Mouse (Mus musculus) lung, adult 18-20 months (tissue): ENCODE data around the gene Klrc3.
"Not testable (repeated sequence)": the region's sequence is repeated elsewhere in the genome, so short reads cannot be mapped to it uniquely, and the experiment has no call there.

Experiments used
- DNase-seq, 2 experiments: peaks; one replicate each; pipeline ENCODE4 v3.0.0; 2022; ENCODE audit warnings: mixed read lengths in 2 of 2

The Klrc3 gene

DNA sequence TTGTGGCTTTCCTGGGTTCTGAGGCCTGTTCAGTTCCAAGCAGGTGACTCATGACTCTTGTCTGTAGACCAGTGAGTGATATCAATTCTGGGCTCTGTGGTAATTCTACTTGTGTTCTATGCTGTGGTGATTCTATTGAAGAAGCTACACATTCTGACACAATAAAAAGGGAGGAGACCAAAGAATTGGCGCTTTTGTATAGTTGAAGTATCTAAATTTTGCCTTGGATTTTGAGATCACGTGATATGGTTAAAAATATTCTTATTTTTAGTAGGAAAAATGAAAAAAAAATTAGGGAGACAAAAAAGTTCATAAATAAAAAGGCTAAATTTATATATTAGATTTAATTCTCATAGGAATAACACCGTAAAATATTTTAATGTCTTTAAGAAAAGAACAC lies at the start of gene Klrc3:
Klrc3 (minus strand) TSS at position 101 of the 400 bp plus-strand sequence.
- not testable (repeated sequence) for DNase-seq

DNA sequence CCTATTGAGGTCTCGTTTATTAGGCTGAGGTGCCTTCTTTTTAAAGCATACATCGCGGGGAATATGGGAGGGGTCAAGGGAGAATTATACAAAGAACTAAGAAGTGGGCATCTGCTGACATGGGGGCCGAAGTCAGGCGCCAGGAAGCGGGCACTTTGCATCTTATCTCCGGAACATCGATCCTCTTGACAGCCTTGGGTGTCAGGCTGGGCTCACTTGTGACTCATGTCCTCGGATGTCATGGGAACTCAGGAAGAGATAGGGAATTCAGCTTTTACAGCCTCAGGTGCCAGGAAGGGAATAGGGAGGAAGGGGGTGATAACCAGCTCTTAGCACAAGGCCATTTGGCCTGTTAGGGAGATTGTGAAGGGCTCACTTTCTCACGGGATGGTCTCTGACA lies 48.3 kb upstream of the Klrc3 start:
- not testable (repeated sequence) for DNase-seq

DNA sequence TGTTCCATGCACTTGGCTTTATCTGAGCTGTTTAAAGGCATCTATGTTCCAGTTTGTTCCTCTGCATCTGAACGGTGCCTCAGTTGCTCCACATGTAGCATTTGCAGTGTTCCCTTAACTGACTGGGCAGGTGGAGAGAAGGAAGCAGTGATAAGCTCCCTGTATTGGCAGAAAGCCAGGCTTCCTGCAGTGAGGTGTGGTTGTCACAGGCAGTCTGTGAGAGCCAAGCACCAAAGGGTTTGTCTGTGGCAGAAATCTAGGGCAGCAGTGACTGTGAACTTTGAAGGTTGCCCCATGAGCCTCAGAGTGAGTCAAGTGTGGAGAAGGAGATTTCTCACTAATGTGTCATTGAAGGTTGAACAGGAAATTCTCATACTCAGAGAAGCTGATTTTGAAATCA lies 37.2 kb upstream of the Klrc3 start:
- no peak for DNase-seq

DNA sequence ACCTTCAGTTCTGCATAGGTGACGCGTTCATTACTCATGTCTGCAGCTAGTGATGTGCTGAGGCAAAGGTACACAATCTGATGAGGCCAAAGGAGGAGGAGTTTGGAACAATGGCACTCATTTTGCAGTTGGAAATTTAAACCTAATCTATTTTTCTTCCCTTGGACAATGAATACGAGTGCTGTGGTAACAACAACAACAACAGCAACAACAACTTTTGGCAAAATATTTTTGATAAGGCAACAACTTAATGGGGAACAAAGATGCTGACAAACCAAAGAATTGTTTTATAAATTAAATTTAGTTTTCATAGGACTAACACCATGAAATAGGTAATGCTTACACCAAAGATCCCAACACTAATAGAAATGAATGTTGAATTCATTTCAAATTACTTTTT lies 35.7 kb upstream of the Klrc3 start, which contains the start of gene Klrc1:
Klrc1 (minus strand) TSS at position 101 of the 400 bp plus-strand sequence.
- no peak for DNase-seq

DNA sequence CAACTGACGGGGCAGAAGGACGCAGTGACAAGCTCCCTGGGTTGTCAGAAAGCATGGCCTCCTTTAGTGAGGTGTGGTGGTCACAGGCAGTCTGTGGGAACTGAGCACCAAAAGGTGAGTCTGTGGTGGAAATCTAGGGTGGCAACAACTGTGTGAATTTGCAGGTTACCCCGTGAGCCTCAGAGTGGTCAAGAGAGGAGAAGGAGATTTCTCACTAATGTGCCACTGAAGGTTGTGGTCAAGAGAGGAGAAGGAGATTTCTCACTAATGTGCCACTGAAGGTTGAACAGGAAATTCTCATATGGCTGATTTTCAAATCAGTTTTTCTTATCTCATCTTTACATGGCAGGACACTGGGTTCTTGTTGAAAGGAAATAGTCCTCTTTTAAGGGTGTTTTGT lies 18.2 kb upstream of the Klrc3 start:
- DNase-seq = not testable (repeated sequence)

DNA sequence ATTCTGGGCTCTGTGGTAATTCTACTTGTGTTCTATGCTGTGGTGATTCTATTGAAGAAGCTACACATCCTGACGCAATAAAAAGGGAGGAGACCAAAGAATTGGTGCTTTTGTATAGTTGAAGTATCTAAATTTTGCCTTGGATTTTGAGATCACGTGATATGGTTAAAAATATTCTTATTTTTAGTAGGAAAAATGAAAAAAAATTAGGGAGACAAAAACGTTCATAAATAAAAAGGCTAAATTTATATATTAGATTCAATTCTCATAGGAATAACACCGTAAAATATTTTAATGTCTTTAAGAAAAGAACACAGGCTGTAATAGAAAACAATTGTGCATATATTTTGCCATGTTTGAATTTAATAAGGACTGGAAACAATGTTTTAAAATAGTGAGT lies 17.5 kb upstream of the Klrc3 start, which contains the start of gene Klrc2:
Klrc2 (minus strand) TSS at position 101 of the 400 bp plus-strand sequence.
- not testable (repeated sequence) for DNase-seq

DNA sequence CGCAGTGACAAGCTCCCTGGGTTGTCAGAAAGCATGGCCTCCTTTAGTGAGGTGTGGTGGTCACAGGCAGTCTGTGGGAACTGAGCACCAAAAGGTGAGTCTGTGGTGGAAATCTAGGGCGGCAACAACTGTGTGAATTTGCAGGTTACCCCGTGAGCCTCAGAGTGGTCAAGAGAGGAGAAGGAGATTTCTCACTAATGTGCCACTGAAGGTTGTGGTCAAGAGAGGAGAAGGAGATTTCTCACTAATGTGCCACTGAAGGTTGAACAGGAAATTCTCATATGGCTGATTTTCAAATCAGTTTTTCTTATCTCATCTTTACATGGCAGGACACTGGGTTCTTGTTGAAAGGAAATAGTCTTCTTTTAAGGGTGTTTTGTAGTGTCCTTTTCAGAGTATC lies 917 bp upstream of the Klrc3 start:
- DNase-seq = not testable (repeated sequence)

DNA sequence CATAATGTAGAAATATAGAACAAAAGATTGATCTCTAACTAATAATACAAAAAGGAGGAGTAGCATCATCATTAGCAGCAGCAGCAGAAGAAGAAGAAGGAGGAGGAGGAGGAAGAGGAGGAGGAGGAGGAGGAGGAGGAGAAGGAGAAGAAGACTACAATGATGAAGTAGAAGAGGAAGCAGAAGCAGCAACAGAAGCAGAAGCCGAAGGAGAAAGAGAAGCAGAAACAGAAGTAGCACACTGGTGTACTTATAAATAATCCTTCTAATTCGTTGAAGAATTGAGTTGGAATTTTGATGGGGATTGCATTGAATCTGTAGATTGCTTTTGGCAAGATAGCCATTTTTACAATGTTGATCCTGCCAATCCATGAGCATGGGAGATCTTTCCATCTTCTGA lies 12.1 kb downstream of the Klrc3 start:
- DNase-seq = not testable (repeated sequence)

DNA sequence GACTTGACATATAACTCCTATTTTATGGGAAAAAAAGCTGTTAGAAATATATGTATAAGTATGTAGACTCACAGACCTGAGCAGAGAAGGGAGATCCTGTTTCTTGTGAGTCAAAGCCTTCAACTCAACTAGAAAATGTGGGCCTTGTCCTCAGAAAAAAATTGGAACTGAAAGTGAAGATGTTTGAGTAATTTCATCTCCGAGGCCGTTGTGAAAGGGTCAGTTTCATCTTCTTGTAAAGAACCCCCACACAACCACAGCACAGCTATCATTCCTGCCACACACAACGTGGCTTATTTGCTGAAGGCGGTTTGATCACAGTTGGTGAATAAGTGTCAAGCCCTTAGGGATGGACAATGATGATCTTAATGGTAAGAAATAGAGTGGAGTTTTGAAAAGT lies 19.4 kb downstream of the Klrc3 start, which contains the start of gene Klrk1:
Klrk1 (minus strand) TSS at position 130 of the 400 bp plus-strand sequence.
- no peak for DNase-seq

DNA sequence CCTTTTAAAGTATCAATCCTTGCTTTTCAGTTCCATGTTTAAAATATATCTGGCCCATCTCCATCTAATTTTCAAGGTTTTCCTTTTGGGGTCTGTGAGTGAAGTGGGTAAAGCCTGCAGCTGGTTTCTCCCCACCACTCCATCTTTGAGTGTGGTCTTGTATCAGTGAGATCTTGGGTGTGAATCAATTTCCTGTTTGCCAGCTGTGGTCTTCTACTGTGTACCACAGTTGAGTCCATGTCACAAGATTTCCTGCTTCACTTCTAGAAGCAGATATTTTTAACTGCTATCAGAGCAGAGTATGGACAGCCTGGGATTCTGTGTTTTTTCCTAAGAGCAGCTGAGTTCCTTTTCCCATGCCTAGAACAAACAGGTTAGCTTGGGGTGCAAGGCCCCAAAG lies 34.8 kb downstream of the Klrc3 start:
- DNase-seq = no peak

DNA sequence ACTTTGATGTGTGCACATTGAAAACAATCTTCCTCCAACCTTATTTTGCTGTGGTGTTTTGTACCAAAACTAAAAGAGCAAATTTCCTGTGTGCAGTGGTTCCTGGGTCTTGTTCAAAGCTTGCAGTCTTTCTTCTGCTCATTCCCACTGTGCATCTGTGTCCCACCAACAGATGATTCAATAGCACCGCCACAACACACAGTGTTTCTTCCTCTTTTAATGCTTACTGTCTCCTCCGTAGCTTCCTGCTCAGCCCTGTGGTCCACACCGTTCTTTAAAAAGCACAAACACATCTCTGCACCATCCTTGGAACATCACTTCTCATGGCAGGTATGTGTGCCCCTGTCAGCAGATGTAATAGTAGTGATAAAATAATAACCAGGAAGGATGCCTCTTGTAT lies 51.6 kb downstream of the Klrc3 start, which contains the start of gene Klrd1:
Klrd1 (plus strand) TSS at position 275 of the 400 bp plus-strand sequence.
- no peak for DNase-seq
